In the genomic region with DNA sequence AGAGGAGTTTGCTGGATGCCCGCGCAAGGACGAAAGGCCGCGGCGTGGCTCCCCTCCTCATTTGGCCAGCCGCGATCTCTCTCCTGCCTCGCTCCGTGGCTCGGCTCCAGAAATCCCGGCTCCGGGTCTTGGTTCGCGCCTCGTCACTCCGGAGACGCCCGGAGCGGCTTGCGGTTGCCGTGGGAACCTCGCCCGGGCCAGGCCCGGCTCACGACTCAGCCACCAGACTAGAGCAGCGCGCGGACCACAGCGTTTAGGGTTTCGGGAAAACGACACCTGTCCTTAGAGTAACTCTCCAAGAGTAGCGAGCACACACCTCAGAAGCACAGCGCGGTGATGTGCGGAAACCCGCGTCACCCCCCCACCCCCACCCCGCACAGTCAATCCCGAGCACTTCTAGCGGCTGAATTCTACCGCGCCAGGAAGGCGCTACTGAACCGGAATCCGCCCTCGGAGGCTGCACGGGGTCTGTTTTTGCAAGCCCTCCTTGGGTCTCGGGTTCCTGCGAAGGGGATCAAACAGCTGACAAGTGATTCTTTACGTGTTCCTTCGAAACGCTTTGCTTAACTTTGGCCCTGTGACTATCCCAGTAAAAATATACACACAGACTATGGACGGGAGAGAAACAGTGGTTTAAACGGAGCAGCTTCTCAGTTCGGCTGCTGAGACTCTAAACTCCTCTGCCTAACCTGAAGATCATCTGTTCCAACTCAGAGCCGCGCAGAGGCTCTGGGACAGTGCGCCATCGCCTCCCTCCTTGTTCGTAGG, we compare ENCODE assay signal across 8 mouse cellular contexts. TPM values are rescaled to one million over a fixed set of nuclear protein-coding genes. Genes with fewer than 3 reads are reported as not detected.
DNase-seq lines count a peak whose midpoint lies in the region; ATAC-seq and TF ChIP-seq lines count a peak whose summit lies in the region.

No protein-coding gene starts in this region.

- H3K9ac ChIP-seq in embryonic facial prominence, embryonic 15.5 days, result no peak overlapping the region

- no peaks in the 10 kb centered on the region for H3K9me3 ChIP-seq in embryonic facial prominence, embryonic 15.5 days (replicated peaks)
- no peaks in the 10 kb centered on the region for H3K9me3 ChIP-seq in heart, embryonic 10.5 days

- H3K36me3 ChIP-seq in embryonic facial prominence, embryonic 15.5 days, result no peaks in the 10 kb centered on the region
- no peaks in the 10 kb centered on the region for H3K36me3 ChIP-seq in heart, embryonic 10.5 days
- no peaks in the 10 kb centered on the region for H3K36me3 ChIP-seq in myocyte (ENCODE audit: control insufficient read depth, insufficient read depth)

- peaks cover 65% of the 10 kb centered on the region for H3K27me3 ChIP-seq in embryonic facial prominence, embryonic 15.5 days
- peaks cover 98% of the 10 kb centered on the region for H3K27me3 ChIP-seq in heart, embryonic 10.5 days (ENCODE audit: insufficient read depth, poor library complexity, severe bottlenecking)
- H3K27me3 ChIP-seq in myocyte (ENCODE audit: control insufficient read depth, insufficient read depth, insufficient read length), result peaks cover 41% of the 10 kb centered on the region

- peak overlapping the region; percentile 46 for H3K4me3 ChIP-seq in embryonic facial prominence, embryonic 15.5 days (replicated peaks)
- peak overlapping the region; percentile 62 for H3K4me3 ChIP-seq in heart, embryonic 10.5 days
- H3K4me3 ChIP-seq in myocyte, result peak overlapping the region; percentile 4

- no peak for TF ChIP-seq POLR2A in myocyte (IDR thresholded peaks at IDR 0.05; ENCODE audit: insufficient read length, low read depth)

- H3K27ac ChIP-seq in embryonic facial prominence, embryonic 15.5 days (replicated peaks), result no peak overlapping the region
- H3K27ac ChIP-seq in heart, embryonic 10.5 days, result 0 out of 2 replicates have a peak overlapping the region, but pooled peaks have one; percentile 2

- peak; percentile 77 to 89 for DNase-seq in left cerebral cortex, adult 18-20 months (ENCODE audit: low spot score in 2 of 2)
- DNase-seq in left cerebral cortex, adult 11 months (ENCODE audit: low spot score), result no peak
- peak; percentile 90 for DNase-seq in heart, embryonic 10.5 days (ENCODE audit: low spot score)
- DNase-seq in kidney, adult 9 months, result peak; percentile 72
- peak; percentile 46 for DNase-seq in liver
- DNase-seq in testis, postnatal 14 days (ENCODE audit: low spot score), result peak; percentile 84

- peak; percentile 59 for ATAC-seq in embryonic facial prominence, embryonic 15.5 days (ENCODE audit: insufficient number of reproducible peaks, low FRiP score, low TSS enrichment, low read depth)

- H3K4me1 ChIP-seq in embryonic facial prominence, embryonic 15.5 days, result peaks cover 30% of the 10 kb centered on the region
- peaks cover 51% of the 10 kb centered on the region for H3K4me1 ChIP-seq in heart, embryonic 10.5 days

- WGBS in embryonic facial prominence, embryonic 15.5 days, result 2% methylated on average over 61 of the region's 61 CpGs
- 1% methylated on average over 61 of the region's 61 CpGs for WGBS in heart, embryonic 10.5 days

- peak overlapping the region; percentile 74 for H3K4me2 ChIP-seq in embryonic facial prominence, embryonic 15.5 days (replicated peaks)
- peak overlapping the region; percentile 66 for H3K4me2 ChIP-seq in myocyte (ENCODE audit: low read depth)

- no peaks in the 10 kb centered on the region for H3K79me2 ChIP-seq in myocyte (ENCODE audit: control insufficient read depth, insufficient read depth)

- H3ac ChIP-seq in myocyte (ENCODE audit: control insufficient read depth, insufficient read length), result no peak overlapping the region

TF ChIP-seq in myocyte, 11 proteins besides CTCF, POLR2A, EP300 and RAD21:
- TF ChIP-seq E2F4 (IDR thresholded peaks at IDR 0.05; ENCODE audit: insufficient read depth) (no peak), TCF12 (IDR thresholded peaks at IDR 0.05; ENCODE audit: insufficient read depth, poor library complexity, severe bottlenecking) (no peak), USF1 (IDR thresholded peaks at IDR 0.05; ENCODE audit: low read depth) (no peak), REST (IDR thresholded peaks at IDR 0.05; ENCODE audit: insufficient read depth, insufficient read length) (no peak), POLR2AphosphoS2 (IDR thresholded peaks at IDR 0.05; ENCODE audit: insufficient read length, low read depth) (no peak), TCF3 (IDR thresholded peaks at IDR 0.05; ENCODE audit: insufficient read length, low read depth) (no peak), MAX (IDR thresholded peaks at IDR 0.05; ENCODE audit: low read depth) (no peak)

RNA-seq across cellular contexts. Expression of gene Kdelr3, which starts 4.5 kb away (rescaled TPM):
- total RNA-seq in left cerebral cortex, adult 18-20 months (2021), result under 1 TPM; 0.35 to 0.63 TPM
- polyA plus RNA-seq in embryonic facial prominence, embryonic 15.5 days (2015; fragmentation: Nextera tagmentation; extraction: Ambion mirVana), result 168 and 178 TPM in 2 replicates
- 29.8 and 40.5 TPM in 2 replicates for polyA plus RNA-seq in heart, embryonic 10.5 days (2016; fragmentation: Nextera tagmentation; extraction: Ambion mirVana)
- polyA plus RNA-seq in myocyte (2012; fragmentation: generic; extraction: Trizol), result 74.7 TPM

RNA-seq across cellular contexts. Expression of gene Kcnj4, which starts 6.7 kb away (rescaled TPM):
- 100 to 1,000 TPM; 184 TPM for total RNA-seq in left cerebral cortex, adult 18-20 months (2021)
- polyA plus RNA-seq in embryonic facial prominence, embryonic 15.5 days (2015; fragmentation: Nextera tagmentation; extraction: Ambion mirVana), result 0.14 and 0.15 TPM in 2 replicates
- 0.06 TPM in 1 of 2 replicates, not detected in the other for polyA plus RNA-seq in heart, embryonic 10.5 days (2016; fragmentation: Nextera tagmentation; extraction: Ambion mirVana)
- polyA plus RNA-seq in myocyte (2012; fragmentation: generic; extraction: Trizol), result 0.06 TPM

RNA-seq across cellular contexts. Expression of gene Ddx17, which starts 34.8 kb away (rescaled TPM):
- total RNA-seq in left cerebral cortex, adult 18-20 months (2021), result 100 to 1,000 TPM; 304 to 309 TPM
- 48.5 and 55.1 TPM in 2 replicates for polyA plus RNA-seq in embryonic facial prominence, embryonic 15.5 days (2015; fragmentation: Nextera tagmentation; extraction: Ambion mirVana)
- polyA plus RNA-seq in heart, embryonic 10.5 days (2016; fragmentation: Nextera tagmentation; extraction: Ambion mirVana), result 33.3 and 37.5 TPM in 2 replicates
- 96.2 TPM for polyA plus RNA-seq in myocyte (2012; fragmentation: generic; extraction: Trizol)

RNA-seq across cellular contexts. Expression of gene Csnk1e, which starts 56.4 kb away (rescaled TPM):
- 100 to 1,000 TPM; 135 to 149 TPM for total RNA-seq in left cerebral cortex, adult 18-20 months (2021)
- polyA plus RNA-seq in embryonic facial prominence, embryonic 15.5 days (2015; fragmentation: Nextera tagmentation; extraction: Ambion mirVana), result 113 and 117 TPM in 2 replicates
- polyA plus RNA-seq in heart, embryonic 10.5 days (2016; fragmentation: Nextera tagmentation; extraction: Ambion mirVana), result 87.9 and 102 TPM in 2 replicates
- polyA plus RNA-seq in myocyte (2012; fragmentation: generic; extraction: Trizol), result 116 TPM

Comparison
In these comparisons a context has a peak if more than half of its experiments do, and no peak if none do; other contexts are left out.
1. H3K4me3 ChIP-seq: peak in every context shown above with its lines; median percentile 62 in heart, embryonic 10.5 days; 46 in embryonic facial prominence, embryonic 15.5 days; 4 in myocyte.